Comparison of ENCODE assay signal across 28 mouse cellular contexts in genomic region chr5:120114361-120114760, GRCm38 (mm10). TPM values are rescaled to one million over a fixed set of nuclear protein-coding genes. Genes with fewer than 3 reads are reported as not detected.
DNase-seq lines count a peak whose midpoint lies in the region; ATAC-seq and TF ChIP-seq lines count a peak whose summit lies in the region.
"Had no signal": no experiment of that assay in that cellular context is flagged by ENCODE, and none has a peak within 500 bp of the region (broad histone marks: within the 10 kb centered on the region; RNA-seq: fewer than 3 reads in every experiment).

No protein-coding gene starts in this region.

- TF ChIP-seq POLR2A in kidney, adult 2 months (IDR thresholded peaks at IDR 0.05; ENCODE audit: low read depth, low read length) = no peak

- no peaks in the 10 kb centered on the region for H3K27me3 ChIP-seq in midbrain, embryonic 11.5 days (ENCODE audit: control insufficient read depth, insufficient read depth, low read length)
- no peaks in the 10 kb centered on the region for H3K27me3 ChIP-seq in midbrain, embryonic 10.5 days (ENCODE audit: low read depth, poor library complexity, severe bottlenecking)
- no peaks in the 10 kb centered on the region for H3K27me3 ChIP-seq in kidney, adult 2 months (replicated peaks; ENCODE audit: control insufficient read depth, insufficient read depth, low read length)
- H3K27me3 ChIP-seq: embryonic facial prominence, embryonic 13.5 days; embryonic facial prominence, embryonic 15.5 days had no signal

- peak; percentile 76 for DNase-seq in midbrain, embryonic 11.5 days (ENCODE audit: low spot score, missing footprints)
- no peak for DNase-seq in midbrain, embryonic 10.5 days (ENCODE audit: low spot score)
- DNase-seq in ES-CJ7 (ENCODE audit: low read depth, low spot score) (peak; percentile 63), R1 (ENCODE audit: low read depth, low spot score) (peak; percentile 84)
- DNase-seq in kidney, adult 2 months = no peak
- DNase-seq in right cerebral cortex, postnatal 14 days = no peak
- no peak for DNase-seq in embryo, embryonic 10 days (ENCODE audit: low spot score)
- DNase-seq: adrenal gland, adult 8-10 months; adrenal gland, postnatal 14 days; adrenal gland, postnatal 36 days; B cell, adult 2 months; cerebellum, adult 11-12 months; cerebellum, adult 2 months; cerebellum, adult 9-10 months; cerebellum, postnatal 10 days; cerebellum, postnatal 25 days; embryo, embryonic 11 days had no signal

- peaks cover 4% of the 10 kb centered on the region; the same call in 1 of the 2 replicates for H3K4me1 ChIP-seq in midbrain, embryonic 11.5 days (ENCODE audit: control insufficient read depth, insufficient read depth, low read length)
- peaks cover 15% of the 10 kb centered on the region for H3K4me1 ChIP-seq in midbrain, embryonic 10.5 days
- H3K4me1 ChIP-seq in kidney, adult 2 months (ENCODE audit: control insufficient read depth, insufficient read depth, low read length) = no peaks in the 10 kb centered on the region

- no peak for TF ChIP-seq CTCF in kidney, adult 2 months (conservative IDR thresholded peaks at IDR 0.05; ENCODE audit: insufficient read depth, insufficient read length, low read depth, low read length)

- 82% methylated on average over 12 of the region's 12 CpGs for WGBS in midbrain, embryonic 11.5 days
- WGBS in midbrain, embryonic 10.5 days = 84% methylated on average over 12 of the region's 12 CpGs
- WGBS in kidney, adult 2 months = 87% methylated on average over 12 of the region's 12 CpGs

- ATAC-seq in midbrain, embryonic 11.5 days (ENCODE audit: low FRiP score) = no peak
- ATAC-seq: activated CD4-positive, CD25-positive, alpha-beta regulatory T cell, adult 4 months; CD4-positive, CD25-positive, alpha-beta regulatory T cell, adult 4 months; forebrain, embryonic 14.5 days; forebrain, embryonic 16.5 days; Patski had no signal

- no peak overlapping the region for H3K4me2 ChIP-seq in midbrain, embryonic 11.5 days
- H3K4me2 ChIP-seq: embryonic facial prominence, embryonic 13.5 days; embryonic facial prominence, embryonic 15.5 days; forebrain, embryonic 12.5 days had no signal

- H3K36me3 ChIP-seq in midbrain, embryonic 11.5 days (ENCODE audit: control insufficient read depth, insufficient read depth, low read length) = 0 out of 2 replicates have a peak, but pooled peaks cover 3% of the 10 kb centered on the region
- peaks cover 7% of the 10 kb centered on the region for H3K36me3 ChIP-seq in midbrain, embryonic 10.5 days
- H3K36me3 ChIP-seq in kidney, adult 2 months (ENCODE audit: control insufficient read depth, insufficient read depth, low read length) = no peaks in the 10 kb centered on the region

- H3K9ac ChIP-seq in midbrain, embryonic 11.5 days (ENCODE audit: low read length) = no peak overlapping the region
- H3K9ac ChIP-seq: embryonic facial prominence, embryonic 13.5 days; embryonic facial prominence, embryonic 15.5 days; forebrain, embryonic 12.5 days had no signal

- H3K9me3 ChIP-seq in midbrain, embryonic 11.5 days (ENCODE audit: control insufficient read depth, low read length) = no peaks in the 10 kb centered on the region
- no peaks in the 10 kb centered on the region for H3K9me3 ChIP-seq in midbrain, embryonic 10.5 days (replicated peaks)
- H3K9me3 ChIP-seq: embryonic facial prominence, embryonic 13.5 days; embryonic facial prominence, embryonic 15.5 days; forebrain, embryonic 10.5 days; forebrain, embryonic 12.5 days; G1E had no signal

- H3K4me3 ChIP-seq in midbrain, embryonic 11.5 days (ENCODE audit: low read depth, low read length) = no peak overlapping the region
- H3K4me3 ChIP-seq in midbrain, embryonic 10.5 days = no peak overlapping the region
- no peak overlapping the region for H3K4me3 ChIP-seq in kidney, adult 2 months (ENCODE audit: insufficient read depth, low read depth, low read length)
- H3K4me3 ChIP-seq: embryonic facial prominence, embryonic 13.5 days; embryonic facial prominence, embryonic 15.5 days; erythroblast, embryonic 14.5 days; forebrain, embryonic 10.5 days; forebrain, embryonic 12.5 days had no signal

- no peak overlapping the region for H3K27ac ChIP-seq in midbrain, embryonic 11.5 days (ENCODE audit: low read depth, low read length)
- H3K27ac ChIP-seq in midbrain, embryonic 10.5 days (replicated peaks) = no peak overlapping the region
- H3K27ac ChIP-seq in kidney, adult 2 months (ENCODE audit: insufficient read depth, low read depth, low read length) = no peak overlapping the region
- H3K27ac ChIP-seq: embryonic facial prominence, embryonic 13.5 days; embryonic facial prominence, embryonic 15.5 days; forebrain, embryonic 10.5 days; forebrain, embryonic 12.5 days had no signal

RNA-seq across cellular contexts. Expression of gene Rbm19, which starts 1.9 kb away (rescaled TPM):
- polyA plus RNA-seq in midbrain, embryonic 11.5 days (2014; fragmentation: Nextera tagmentation; extraction: Ambion mirVana) = 23.0 and 24.5 TPM in 2 replicates
- polyA plus RNA-seq in midbrain, embryonic 10.5 days (2016; fragmentation: Nextera tagmentation; extraction: Ambion mirVana) = 32.0 and 34.2 TPM in 2 replicates
- polyA plus RNA-seq in kidney, adult 2 months (2012; rRNA removed) = 10.7 and 12.1 TPM in 2 replicates

Comparison
In these comparisons a context has a peak if more than half of its experiments do, and no peak if none do; other contexts are left out.
1. DNase-seq: peak in midbrain, embryonic 11.5 days (single experiment), ES-CJ7 (single experiment) and R1 (single experiment); none in midbrain, embryonic 10.5 days (single experiment), kidney, adult 2 months (single experiment), right cerebral cortex, postnatal 14 days (single experiment) and embryo, embryonic 10 days (single experiment).